Mouse (Mus musculus) stomach, postnatal 0 days (tissue): Measurements from ENCODE around the gene 1700066M21Rik. TPM values are rescaled to one million over a fixed set of nuclear protein-coding genes. Genes with fewer than 3 reads are reported as not detected.

Experiments
- ATAC-seq: fragments of 200-750 bp; cut with Nextera tagmentation; 2 replicates; pipeline ENCODE4 v1.8.0; 2017; ENCODE audit not compliant: low FRiP score, low TSS enrichment
- DNase-seq: peaks from one replicate; pipeline ENCODE4 v3.0.0-alpha.2; 2016; ENCODE audit warnings: low spot score
- H3K27ac ChIP-seq: fragments of 300-500 bp; sonication (generic); replicated peaks from 2 replicates; pipeline ENCODE4 v1.5.1; 2014; ENCODE audit warnings: mild to moderate bottlenecking, control low read depth
- H3K27me3 ChIP-seq: fragments of 300-500 bp; sonication (generic); 2 replicates; pipeline ENCODE4 v1.6.1; 2014; ENCODE audit warnings: low read length; ENCODE audit not compliant: control insufficient read depth, insufficient read depth
- H3K36me3 ChIP-seq: fragments of 300-500 bp; sonication (generic); 2 replicates; pipeline ENCODE4 v1.6.1; 2014; ENCODE audit warnings: low read length, mixed read lengths; ENCODE audit not compliant: control insufficient read depth, insufficient read depth
- H3K4me1 ChIP-seq: fragments of 300-500 bp; sonication (generic); replicated peaks from 2 replicates; pipeline ENCODE4 v1.6.1; 2014; ENCODE audit warnings: antibody characterized with exemption; ENCODE audit not compliant: control insufficient read depth, insufficient read depth
- H3K4me2 ChIP-seq: fragments of 300-500 bp; sonication (generic); replicated peaks from 2 replicates; pipeline ENCODE4 v1.6.1; 2014; ENCODE audit warnings: low read depth, mild to moderate bottlenecking, control low read depth, moderate library complexity
- H3K4me3 ChIP-seq: fragments of 300-500 bp; sonication (generic); 2 replicates; pipeline ENCODE4 v1.5.1; 2014; ENCODE audit warnings: low read depth, low read length, control low read depth
- H3K9ac ChIP-seq: fragments of 300-500 bp; sonication (generic); 2 replicates; pipeline ENCODE4 v1.6.1; 2014; ENCODE audit warnings: mild to moderate bottlenecking, low read length, control low read depth, mixed read lengths
- H3K9me3 ChIP-seq: fragments of 300-500 bp; sonication (generic); 2 replicates; pipeline ENCODE4 v1.6.1; 2016; ENCODE audit warnings: low read length; ENCODE audit not compliant: control insufficient read depth
- CTCF ChIP-seq: IDR thresholded peaks from 2 replicates; pipeline ENCODE4 v1.5.1; 2016; ENCODE audit warnings: antibody characterized with exemption, low read depth, mild to moderate bottlenecking, moderate library complexity
- EP300 ChIP-seq: optimal IDR thresholded peaks from 2 replicates; pipeline ENCODE3; 2016; ENCODE audit warnings: antibody characterized with exemption
- WGBS: fragments of 180-500 bp; shearing (Covaris S2); extraction: QIAGEN DNeasy Blood & Tissue Kit; methylation state at CpG from one replicate; pipeline ENCODE4 v1.1.7; 2014; 5-methylcytosine and 5-hydroxymethylcytosine counted together
- polyA plus RNA-seq: library from polyadenylated mRNA; unstranded; fragments of >200 nt; fragmentation: Nextera tagmentation; extraction: Ambion mirVana; gene quantifications from 2 replicates; pipeline ENCODE4 v1.2.1, GENCODE M21; 2015

1700066M21Rik gene
- polyA plus RNA-seq, 1 experiment from 2014 or later = 7.5 TPM

DNA sequence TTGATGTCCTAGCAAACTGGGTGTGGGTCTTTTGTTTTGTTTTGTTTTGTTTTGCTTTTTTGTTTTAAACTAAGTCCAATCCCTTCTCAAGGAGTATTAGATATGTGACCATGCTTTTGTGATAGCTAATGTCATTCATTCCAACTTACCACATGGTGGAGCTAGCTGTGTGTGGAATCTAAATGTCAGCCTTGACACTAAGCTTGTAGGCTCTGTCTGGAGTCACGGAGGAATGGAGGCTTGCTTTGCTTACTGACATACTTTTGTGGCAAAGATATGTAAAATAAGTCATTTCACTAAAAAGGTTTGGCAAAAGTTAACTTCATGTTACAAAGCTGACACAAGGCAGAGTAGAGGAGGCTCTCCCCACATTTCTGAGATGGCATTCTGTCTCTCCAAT lies 46.3 kb downstream of the 1700066M21Rik start:
- Histone ChIP-seq H3K4me2 (no peak overlapping the region), H3K36me3 (no peaks in the 10 kb centered on the region), H3K4me3 (no peak overlapping the region), H3K27me3 (no peaks in the 10 kb centered on the region), H3K27ac (no peak overlapping the region), H3K4me1 (no peaks in the 10 kb centered on the region), H3K9ac (no peak overlapping the region), H3K9me3 (no peaks in the 10 kb centered on the region)
- no peak for DNase-seq
- TF ChIP-seq CTCF = peak; percentile 88
- no peak for TF ChIP-seq EP300
- no peak for ATAC-seq
- 0% methylated on average over 1 of the region's 1 CpGs for WGBS

DNA sequence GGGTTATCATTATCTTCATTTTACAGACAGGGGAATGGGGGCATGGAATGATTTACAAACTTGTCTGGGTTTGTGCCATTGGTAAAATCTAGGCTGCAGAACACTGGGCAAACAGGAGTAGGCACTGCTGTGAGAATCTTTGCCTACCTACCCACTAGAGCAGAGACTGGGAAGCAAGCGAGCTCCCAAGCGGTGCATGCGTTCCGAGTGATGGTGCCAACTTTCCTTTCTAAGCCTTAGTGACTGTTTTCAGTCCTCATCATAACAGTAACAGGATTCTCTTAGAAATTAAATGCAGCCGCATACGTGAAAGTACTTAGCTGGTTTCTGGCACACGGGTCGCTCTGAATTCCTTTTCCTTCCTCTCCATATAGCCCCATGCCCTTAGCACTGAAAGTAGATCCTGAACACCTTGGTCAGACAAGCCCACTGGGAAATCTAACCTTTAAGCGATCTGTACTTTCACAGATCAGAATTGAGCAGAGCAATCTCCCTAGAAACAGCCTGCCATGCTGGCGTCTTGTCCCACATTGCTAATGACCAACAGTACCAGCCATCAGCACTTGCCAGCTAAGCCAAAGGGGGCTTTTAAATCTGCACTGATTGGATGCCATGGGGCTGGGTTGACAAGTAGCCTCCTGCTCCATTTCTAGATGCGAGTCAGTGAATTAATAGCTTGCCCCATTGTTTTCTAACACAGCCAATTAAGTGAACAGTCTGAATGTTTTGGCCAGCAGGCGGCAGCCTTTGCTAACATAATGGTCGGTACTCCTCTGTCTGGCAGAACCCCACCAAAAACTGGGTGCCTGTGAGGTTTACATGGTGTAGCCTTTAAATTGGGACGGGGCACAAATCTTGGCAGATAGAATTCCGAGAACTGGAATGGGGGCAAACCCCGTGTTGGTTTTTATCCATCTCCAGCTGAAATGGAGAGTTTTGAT lies 51.2 kb downstream of the 1700066M21Rik start:
- H3K4me1 ChIP-seq = no peaks in the 10 kb centered on the region
- no peaks in the 10 kb centered on the region for H3K36me3 ChIP-seq
- H3K27ac ChIP-seq = no peak overlapping the region
- no peaks in the 10 kb centered on the region for H3K27me3 ChIP-seq
- no peak for TF ChIP-seq EP300
- TF ChIP-seq CTCF = peak; percentile 93
- ATAC-seq = peak; percentile 75
- no peak overlapping the region for H3K4me3 ChIP-seq
- no peak overlapping the region for H3K9ac ChIP-seq
- H3K9me3 ChIP-seq = no peaks in the 10 kb centered on the region
- peak overlapping the region; percentile 42 for H3K4me2 ChIP-seq
- WGBS = 52% methylated on average over 16 of the region's 16 CpGs
- DNase-seq = peak; percentile 85

DNA sequence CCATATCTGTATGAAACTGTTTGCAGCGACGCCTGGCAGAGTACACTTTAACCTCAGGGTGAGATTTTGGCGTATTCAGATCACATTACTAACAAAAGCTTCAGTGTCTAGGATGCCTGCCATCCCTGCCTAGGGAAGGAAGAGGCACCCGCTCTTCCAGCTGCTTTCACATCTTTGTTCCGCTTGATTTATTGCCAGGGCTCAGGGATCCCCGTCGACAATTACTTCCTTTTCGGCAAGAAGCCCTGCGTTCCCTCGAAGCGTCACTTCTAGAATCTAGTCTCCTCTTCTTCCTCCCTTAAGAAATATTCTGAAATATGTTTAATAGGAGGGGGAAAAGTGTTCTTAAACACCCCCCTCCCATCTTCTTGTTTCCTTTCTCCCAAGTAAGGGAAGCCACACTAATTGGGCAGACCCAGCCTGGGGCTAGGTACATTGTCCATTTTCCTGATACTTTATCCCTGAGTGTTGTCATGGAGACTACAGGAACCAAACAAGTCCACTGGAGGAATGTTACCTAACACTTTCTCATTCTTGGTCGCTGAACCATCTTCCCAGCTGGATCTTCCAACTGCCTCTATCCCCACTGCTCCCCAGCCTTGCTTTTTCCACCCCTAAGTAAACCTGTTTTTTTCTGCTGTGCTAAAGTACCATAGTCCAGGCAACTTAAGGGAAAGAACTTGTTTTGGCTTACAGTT lies 52.5 kb downstream of the 1700066M21Rik start:
- H3K27me3 ChIP-seq = no peaks in the 10 kb centered on the region
- H3K4me3 ChIP-seq = no peak overlapping the region
- H3K9ac ChIP-seq = no peak overlapping the region
- no peaks in the 10 kb centered on the region for H3K36me3 ChIP-seq
- H3K27ac ChIP-seq = no peak overlapping the region
- 18% methylated on average over 12 of the region's 12 CpGs for WGBS
- peak overlapping the region; percentile 39 for H3K4me2 ChIP-seq
- DNase-seq (no peak), ATAC-seq (no peak)
- H3K9me3 ChIP-seq = no peaks in the 10 kb centered on the region
- no peaks in the 10 kb centered on the region for H3K4me1 ChIP-seq
- TF ChIP-seq EP300 (no peak), CTCF (0 out of 2 replicates have a peak, but pooled peaks have one; percentile 15)

DNA sequence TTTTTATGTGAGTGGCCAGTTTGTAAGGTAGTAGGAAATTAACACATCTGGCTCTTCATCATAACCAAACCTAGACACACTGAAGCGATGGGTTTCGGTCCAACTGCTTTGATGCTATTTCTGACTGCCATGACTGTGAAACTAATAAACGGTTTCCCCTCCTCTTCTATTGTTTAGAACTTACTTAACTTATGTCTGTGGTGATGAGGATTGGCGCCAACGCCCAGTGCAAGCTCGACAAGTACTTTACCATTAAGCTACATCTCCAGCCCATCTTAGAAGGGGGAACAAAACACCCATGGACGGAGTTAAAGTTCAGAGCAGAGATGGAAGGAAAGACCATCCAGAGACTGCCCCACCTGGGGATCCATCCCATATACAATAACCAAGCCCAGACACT lies 55.7 kb downstream of the 1700066M21Rik start:
- Histone ChIP-seq H3K9ac (no peak overlapping the region), H3K36me3 (no peaks in the 10 kb centered on the region), H3K4me2 (no peak overlapping the region), H3K4me1 (no peaks in the 10 kb centered on the region), H3K9me3 (no peaks in the 10 kb centered on the region), H3K27ac (no peak overlapping the region), H3K4me3 (no peak overlapping the region), H3K27me3 (no peaks in the 10 kb centered on the region)
- TF ChIP-seq CTCF = no peak
- TF ChIP-seq EP300 = no peak
- DNase-seq = no peak
- 89% methylated on average over 7 of the region's 7 CpGs for WGBS
- no peak for ATAC-seq

Other genes with a start within 250 kb of the 1700066M21Rik start
- gene Maip1, start 28.7 kb downstream of the 1700066M21Rik start, polyA plus RNA-seq = 12.6 and 13.0 TPM in 2 replicates
- 17.3 and 17.6 TPM in 2 replicates for gene Tyw5, start 29.5 kb downstream of the 1700066M21Rik start, polyA plus RNA-seq